Mouse (Mus musculus) embryonic fibroblast, embryonic 13.5 days (primary cell): ENCODE data around the gene Rasa2. TPM values are rescaled to one million over a fixed set of nuclear protein-coding genes. Genes with fewer than 3 reads are reported as not detected.
"Not testable (repeated sequence)": the region's sequence is repeated elsewhere in the genome, so short reads cannot be mapped to it uniquely, and the experiment has no call there.

Experiments
- H3K27ac ChIP-seq: 2 replicates; pipeline ENCODE4 v1.5.1; 2012; ENCODE audit warnings: low read length, control low read depth, inconsistent platforms; ENCODE audit not compliant: insufficient read depth
- H3K4me1 ChIP-seq: 2 replicates; pipeline ENCODE4 v1.6.1; 2011; ENCODE audit warnings: low read length; ENCODE audit not compliant: control insufficient read depth, insufficient read depth
- H3K4me3 ChIP-seq: 2 replicates; pipeline ENCODE4 v1.5.1; 2011; ENCODE audit warnings: mild to moderate bottlenecking, control low read depth, low read length; ENCODE audit not compliant: insufficient read depth
- CTCF ChIP-seq: IDR thresholded peaks from 2 replicates; pipeline ENCODE4 v1.5.1; 2011; ENCODE audit warnings: mild to moderate bottlenecking, control low read depth, low read length, moderate library complexity, borderline replicate concordance; ENCODE audit not compliant: insufficient read depth
- POLR2A ChIP-seq: IDR thresholded peaks from 2 replicates; pipeline ENCODE4 v1.6.1; 2011; ENCODE audit warnings: low read depth, mild to moderate bottlenecking, control low read depth, low read length, moderate library complexity
- polyA plus RNA-seq: library from polyadenylated mRNA; stranded (reverse); fragments of >200 nt; gene quantifications from 2 replicates; pipeline ENCODE4 v1.2.4, GENCODE M21; 2011; ENCODE audit warnings: low read depth; ENCODE audit not compliant: missing spikeins, insufficient read length

Gene Rasa2
- polyA plus RNA-seq, 1 experiment = 23.1 TPM

DNA sequence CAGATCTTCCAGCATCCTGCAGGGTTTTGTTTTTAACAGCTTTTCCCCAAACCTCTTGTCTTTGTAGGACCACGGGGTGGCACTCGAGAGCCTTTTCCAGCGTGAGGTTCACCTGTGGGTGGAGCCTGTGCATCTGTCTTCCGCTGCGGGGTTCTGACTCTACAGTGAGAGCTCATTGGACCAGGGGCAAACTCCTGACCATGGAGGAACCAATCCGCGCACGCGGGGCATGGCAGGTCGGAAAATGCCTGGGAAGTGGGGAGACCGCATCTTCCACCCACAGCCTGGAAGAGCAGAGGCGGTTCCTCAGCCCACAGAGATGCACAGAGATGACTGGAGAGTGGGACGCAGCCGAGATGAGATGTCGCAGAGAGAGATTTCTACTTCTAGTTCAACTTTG is 38.5 kb upstream of the Rasa2 start:
- H3K4me3 ChIP-seq = no peak overlapping the region
- H3K4me1 ChIP-seq = peaks cover 2% of the 10 kb centered on the region; the same call in 1 of the 2 replicates
- TF ChIP-seq CTCF = peak; percentile 71
- TF ChIP-seq POLR2A = peak; percentile 83
- peak overlapping the region; percentile 34; the same call in 1 of the 2 replicates for H3K27ac ChIP-seq

DNA sequence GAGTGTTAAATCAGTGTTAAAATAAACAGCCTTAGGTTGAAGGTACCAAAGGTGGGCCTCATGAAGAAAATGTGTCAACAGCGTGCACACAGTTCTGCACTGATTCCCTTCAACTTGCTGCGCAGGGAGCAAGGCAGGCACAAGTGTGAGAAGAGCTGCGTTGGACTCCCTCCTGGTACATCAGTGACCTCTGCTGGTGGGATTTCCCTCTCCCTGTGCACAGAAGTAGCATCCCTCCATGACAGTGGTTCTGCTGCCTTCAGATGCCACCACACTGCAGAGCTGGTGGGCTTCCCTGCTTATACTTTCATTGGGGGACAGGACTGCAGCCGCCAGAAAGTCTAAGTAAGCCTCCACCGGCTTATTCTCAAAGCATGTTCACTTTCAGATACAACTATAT is 37.2 kb upstream of the Rasa2 start:
- no peak overlapping the region for H3K4me3 ChIP-seq
- TF ChIP-seq CTCF (peak; percentile 92), POLR2A (no peak)
- no peak overlapping the region for H3K27ac ChIP-seq
- H3K4me1 ChIP-seq = peaks cover 2% of the 10 kb centered on the region; the same call in 1 of the 2 replicates

DNA sequence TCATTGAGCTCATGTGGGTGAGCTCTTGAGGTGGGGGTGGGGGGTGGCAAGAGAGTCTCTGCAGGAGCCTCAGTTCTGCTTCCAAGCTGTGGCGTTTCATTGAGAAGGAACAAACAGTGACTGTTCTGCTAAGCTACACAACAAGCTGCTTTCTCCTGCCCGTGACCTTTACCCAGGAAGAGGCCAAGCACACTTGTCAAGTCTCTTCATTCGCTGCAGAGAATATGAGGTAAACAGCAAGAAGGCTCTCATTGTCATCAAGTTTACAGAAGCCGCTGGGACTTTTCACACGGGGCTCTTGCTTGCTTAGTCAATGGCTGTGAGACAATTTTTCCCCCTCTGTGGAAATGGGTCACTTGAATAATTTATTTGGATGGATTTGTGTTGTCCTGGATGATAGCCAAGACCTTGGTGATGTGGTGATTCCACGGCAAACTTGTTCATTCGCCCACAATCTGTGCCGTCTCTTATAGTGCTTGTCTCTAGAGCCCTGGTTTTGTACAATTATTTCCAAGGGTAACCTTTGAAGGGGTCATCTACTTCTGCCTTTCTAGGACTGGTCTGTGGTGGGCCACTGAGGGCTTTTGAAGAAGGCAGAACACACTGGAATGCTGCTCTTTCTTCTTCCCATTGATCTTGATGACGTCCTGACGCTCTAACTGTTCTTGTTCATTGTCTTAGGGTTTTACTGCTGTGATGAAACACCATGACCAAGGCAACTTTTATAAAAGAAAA is 29.3 kb upstream of the Rasa2 start:
- H3K4me3 ChIP-seq = no peak overlapping the region
- TF ChIP-seq POLR2A (no peak), CTCF (no peak)
- no peak overlapping the region for H3K27ac ChIP-seq
- no peaks in the 10 kb centered on the region for H3K4me1 ChIP-seq

DNA sequence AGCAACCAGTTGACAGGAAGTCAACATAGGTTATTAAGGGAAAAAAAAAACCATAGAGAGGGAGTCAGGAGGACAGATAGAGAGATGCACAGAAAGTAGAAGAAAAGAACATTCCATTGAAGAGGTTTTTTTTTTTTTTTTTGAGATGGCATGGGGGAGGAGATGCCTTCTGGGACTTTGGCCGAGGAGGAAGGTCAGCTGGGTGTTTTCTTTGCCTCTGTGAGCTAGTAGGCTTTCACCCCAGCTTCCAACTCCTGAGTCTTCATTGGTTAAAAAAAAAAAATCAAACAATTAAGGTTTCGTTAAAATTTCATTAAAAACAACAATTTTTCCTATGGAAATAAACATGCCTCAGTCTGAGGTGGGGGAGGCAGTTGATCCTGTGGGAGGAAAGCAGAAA is 28.4 kb upstream of the Rasa2 start:
- Histone ChIP-seq H3K4me1 (no peaks in the 10 kb centered on the region), H3K4me3 (no peak overlapping the region), H3K27ac (no peak overlapping the region)
- TF ChIP-seq CTCF (no peak), POLR2A (no peak)

DNA sequence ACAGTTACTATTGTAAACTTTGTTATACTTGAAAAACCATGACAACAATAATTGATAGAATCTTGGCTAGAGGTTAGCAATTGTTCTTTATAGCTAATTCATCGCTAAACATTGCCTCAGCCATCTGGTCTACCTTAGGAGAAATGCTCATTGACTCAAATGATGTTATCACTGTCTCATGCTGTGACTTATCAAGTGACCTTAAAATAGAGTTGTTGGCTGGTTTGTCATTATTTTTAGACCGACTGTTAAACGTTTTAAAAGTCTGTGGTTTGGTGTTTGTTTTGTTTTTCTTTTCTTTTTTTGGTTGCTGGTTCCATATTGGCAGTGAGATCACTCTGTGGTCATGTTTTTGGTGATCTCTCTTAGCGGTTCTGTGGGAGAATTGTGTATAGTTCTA is 22.1 kb upstream of the Rasa2 start:
- no peaks in the 10 kb centered on the region for H3K4me1 ChIP-seq
- TF ChIP-seq CTCF (no peak), POLR2A (no peak)
- no peak overlapping the region for H3K4me3 ChIP-seq
- H3K27ac ChIP-seq = no peak overlapping the region

DNA sequence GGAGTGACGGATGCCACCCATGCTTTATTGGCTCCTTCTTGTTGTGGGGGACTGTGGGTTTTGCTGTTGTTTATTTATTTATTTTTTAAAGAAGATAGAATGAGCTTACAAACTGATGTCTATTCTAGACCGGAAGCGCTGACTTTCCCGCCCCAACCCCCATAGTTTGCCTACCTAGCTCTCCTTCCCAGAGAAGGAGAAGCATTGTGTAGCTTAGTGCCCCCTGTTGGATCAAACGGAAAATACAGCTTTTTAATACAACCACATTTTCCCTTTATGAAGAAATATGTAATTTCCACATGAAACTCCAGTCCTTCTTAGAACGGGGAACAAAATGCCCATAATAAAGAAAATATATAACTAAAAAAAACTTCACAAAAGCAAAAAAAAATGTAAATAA is 21.3 kb upstream of the Rasa2 start:
- no peak for TF ChIP-seq CTCF
- TF ChIP-seq POLR2A = no peak
- H3K4me1 ChIP-seq = no peaks in the 10 kb centered on the region
- H3K27ac ChIP-seq = no peak overlapping the region
- no peak overlapping the region for H3K4me3 ChIP-seq

DNA sequence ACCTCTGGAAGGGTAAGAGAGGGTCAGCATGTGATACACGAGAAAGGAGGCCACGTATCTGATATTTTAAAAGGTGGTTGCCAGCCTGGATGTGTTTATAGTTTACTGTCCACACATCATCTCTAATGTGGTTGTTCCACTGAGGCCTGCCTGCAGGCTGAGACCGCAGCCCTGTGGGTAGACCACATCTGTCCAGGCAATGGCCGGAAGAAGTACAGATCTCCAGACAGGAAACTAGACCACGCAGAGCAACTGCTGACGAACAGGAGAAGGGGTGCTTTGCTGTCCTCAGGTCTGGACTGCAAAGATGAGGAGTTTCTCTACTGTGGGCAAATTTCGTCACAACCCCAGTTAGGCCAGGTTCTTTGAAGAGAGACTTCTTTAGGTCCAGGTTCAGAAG is 19.4 kb upstream of the Rasa2 start:
- no peak overlapping the region for H3K27ac ChIP-seq
- H3K4me3 ChIP-seq = no peak overlapping the region
- H3K4me1 ChIP-seq = no peaks in the 10 kb centered on the region
- TF ChIP-seq CTCF (no peak), POLR2A (no peak)

DNA sequence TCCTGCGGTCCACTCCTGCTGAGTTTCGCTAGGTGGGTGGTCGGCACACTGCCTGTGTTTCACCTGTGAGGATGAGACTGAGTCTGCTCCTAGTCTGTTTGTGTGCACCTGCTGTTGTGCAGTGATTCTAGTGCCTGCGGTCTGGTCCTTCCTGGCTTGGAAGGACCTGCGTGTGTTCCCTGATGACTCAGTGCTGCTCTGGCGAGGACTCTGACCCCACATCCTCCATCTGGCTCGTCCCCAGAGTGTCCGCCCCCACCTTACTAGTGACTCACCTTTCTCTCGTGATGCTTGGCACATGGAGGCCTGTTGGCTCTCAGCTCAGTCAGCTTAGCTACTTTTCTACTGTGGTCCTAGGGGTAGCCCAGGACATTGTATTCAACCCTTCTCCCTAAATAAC is 18.5 kb upstream of the Rasa2 start:
- Histone ChIP-seq H3K4me1 (no peaks in the 10 kb centered on the region), H3K4me3 (no peak overlapping the region), H3K27ac (no peak overlapping the region)
- TF ChIP-seq CTCF (no peak), POLR2A (no peak)

DNA sequence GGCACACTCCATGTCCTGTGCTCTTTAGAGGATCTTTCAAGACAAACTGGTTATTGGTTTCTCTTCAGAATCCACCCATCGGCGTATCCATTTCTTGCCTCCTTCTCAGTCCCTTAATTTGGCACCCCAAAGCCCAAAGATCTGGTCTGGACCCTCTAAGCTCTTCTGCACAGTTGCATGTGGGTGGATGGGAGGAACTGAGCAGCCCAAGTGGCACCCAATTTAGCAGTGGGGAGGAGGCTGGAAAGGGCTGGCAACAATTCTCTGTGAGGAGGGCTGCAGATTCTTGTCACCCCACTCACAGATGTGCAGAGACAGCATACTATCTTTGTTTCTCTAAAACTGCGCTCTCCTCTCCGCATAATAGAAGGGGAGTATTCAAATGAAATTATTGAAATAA is 17.9 kb upstream of the Rasa2 start:
- Histone ChIP-seq H3K27ac (no peak overlapping the region), H3K4me3 (no peak overlapping the region), H3K4me1 (no peaks in the 10 kb centered on the region)
- no peak for TF ChIP-seq CTCF
- TF ChIP-seq POLR2A = no peak

DNA sequence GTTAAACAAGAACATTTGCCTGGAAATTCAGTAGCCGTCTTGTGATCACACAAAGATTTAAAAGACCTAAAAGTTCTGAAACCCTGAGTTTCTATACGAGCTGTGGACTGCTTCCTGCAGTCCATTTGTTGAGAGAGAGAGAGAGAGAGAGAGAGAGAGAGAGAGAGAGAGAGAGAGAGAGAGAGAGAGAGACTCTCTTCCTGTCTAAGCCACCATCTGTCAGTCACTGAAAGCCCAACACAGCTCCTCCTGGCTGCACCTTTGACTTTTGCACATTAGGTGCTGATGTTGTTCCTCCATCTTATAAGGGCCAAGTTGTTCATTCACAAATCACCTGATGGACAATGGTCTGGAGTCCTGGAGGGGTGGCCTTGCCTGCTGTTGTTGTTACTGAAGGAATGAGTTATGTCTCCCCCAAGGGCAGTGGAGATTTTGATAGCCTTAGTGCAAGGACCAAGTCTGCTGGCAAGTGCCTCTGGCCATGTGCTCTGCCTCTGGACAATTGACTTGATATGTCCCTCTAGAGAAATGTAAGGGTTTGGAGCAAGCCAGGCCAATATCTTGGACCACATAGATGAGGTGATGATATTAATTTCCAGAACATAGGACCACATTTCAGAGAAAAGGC is 15.4 kb upstream of the Rasa2 start:
- H3K27ac ChIP-seq = no peak overlapping the region
- TF ChIP-seq POLR2A (no peak), CTCF (no peak)
- no peaks in the 10 kb centered on the region for H3K4me1 ChIP-seq
- H3K4me3 ChIP-seq = no peak overlapping the region

DNA sequence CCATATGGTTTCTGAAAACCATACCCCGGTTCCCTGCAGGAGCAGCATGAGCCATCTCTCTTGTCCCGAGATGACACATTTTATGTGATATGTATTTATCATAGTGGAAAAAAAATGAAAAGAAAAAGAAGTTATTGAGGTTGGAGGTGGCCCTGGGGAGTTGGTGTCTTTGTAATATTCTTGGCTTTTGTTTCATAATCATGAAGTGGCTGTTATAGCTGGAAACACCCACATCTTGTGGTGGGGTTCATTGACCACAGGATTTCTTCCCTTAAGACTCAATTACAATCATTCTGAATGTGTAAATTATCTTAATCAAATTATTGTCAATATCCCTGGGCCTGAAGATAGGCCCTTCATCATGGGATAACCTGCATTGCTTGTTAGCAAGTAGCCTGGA is 13.4 kb upstream of the Rasa2 start:
- H3K4me1 ChIP-seq = no peaks in the 10 kb centered on the region
- H3K27ac ChIP-seq = no peak overlapping the region
- no peak overlapping the region for H3K4me3 ChIP-seq
- TF ChIP-seq POLR2A (no peak), CTCF (no peak)

DNA sequence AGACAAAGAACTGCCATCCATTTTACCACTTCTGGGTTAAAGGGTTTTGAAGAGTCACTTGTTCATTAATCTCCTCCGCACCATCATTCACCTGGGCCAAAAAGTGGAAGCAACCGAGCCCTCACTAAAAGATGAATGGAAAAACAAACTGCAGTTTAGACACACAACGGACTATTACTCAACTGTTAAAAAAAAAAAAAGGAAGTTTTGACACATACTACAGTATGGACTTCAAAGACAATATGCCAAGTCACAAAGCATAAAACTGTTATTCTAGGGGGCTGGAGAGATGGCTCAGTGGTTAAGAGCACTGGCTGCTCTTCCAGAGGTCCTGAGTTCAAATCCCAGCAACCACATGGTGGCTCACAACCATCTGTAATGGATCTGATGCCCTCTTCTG is 12.6 kb upstream of the Rasa2 start:
- H3K27ac ChIP-seq, H3K4me3 ChIP-seq, H3K4me1 ChIP-seq: not testable (repeated sequence)
